9 mouse cellular contexts compared by ENCODE assay signal in the genomic region with DNA sequence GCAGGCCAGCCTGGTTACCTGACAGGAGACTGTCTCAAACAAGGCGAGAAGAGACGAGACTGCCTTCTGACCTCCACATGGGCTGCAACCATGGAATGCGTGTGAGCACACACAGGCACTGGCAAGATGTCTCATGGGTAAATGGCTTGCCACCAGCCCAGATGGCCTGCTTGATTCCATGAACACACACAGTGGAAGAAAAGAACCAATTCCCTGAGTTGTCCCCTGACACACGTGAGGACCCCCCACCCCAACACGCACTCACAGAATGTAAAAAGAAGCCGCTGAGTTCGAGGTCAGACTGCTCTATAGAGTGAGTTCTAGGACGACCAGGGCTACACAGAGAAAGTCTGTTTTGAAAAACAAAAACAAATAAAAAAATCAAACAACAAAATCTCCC. TPM values are rescaled to one million over a fixed set of nuclear protein-coding genes. Genes with fewer than 3 reads are reported as not detected.
DNase-seq lines count a peak whose midpoint lies in the region; ATAC-seq lines count a peak whose summit lies in the region.
"Had no signal": no experiment of that assay in that cellular context is flagged by ENCODE, and none has a peak within 500 bp of the region (broad histone marks: within the 10 kb centered on the region; RNA-seq: fewer than 3 reads in every experiment).

A gene (minus strand): TSS at position 101 of the 400 bp plus-strand sequence.

- no peaks in the 10 kb centered on the region for H3K36me3 ChIP-seq in kidney, embryonic 14.5 days (ENCODE audit: control insufficient read depth, insufficient read depth, low read length)
- no peaks in the 10 kb centered on the region for H3K36me3 ChIP-seq in embryonic facial prominence, embryonic 12.5 days
- no peaks in the 10 kb centered on the region for H3K36me3 ChIP-seq in intestine, embryonic 14.5 days (ENCODE audit: control insufficient read depth, insufficient read depth, low read length)
- H3K36me3 ChIP-seq in midbrain, embryonic 12.5 days, result no peaks in the 10 kb centered on the region

- no peak for ATAC-seq in kidney, embryonic 14.5 days (ENCODE audit: low FRiP score, low TSS enrichment)
- no peak for ATAC-seq in embryonic facial prominence, embryonic 12.5 days (ENCODE audit: insufficient number of reproducible peaks, insufficient read depth, low FRiP score, low TSS enrichment)
- no peak for ATAC-seq in intestine, embryonic 14.5 days (replicated peaks; ENCODE audit: low FRiP score, low TSS enrichment, low read depth)
- ATAC-seq in midbrain, embryonic 12.5 days (ENCODE audit: low FRiP score, low read depth), result no peak

- peaks cover 50% of the 10 kb centered on the region for H3K27me3 ChIP-seq in kidney, embryonic 14.5 days (ENCODE audit: control insufficient read depth, insufficient read depth, low read length)
- H3K27me3 ChIP-seq in embryonic facial prominence, embryonic 12.5 days, result peaks cover 52% of the 10 kb centered on the region
- peaks cover 53% of the 10 kb centered on the region for H3K27me3 ChIP-seq in intestine, embryonic 14.5 days (replicated peaks; ENCODE audit: control insufficient read depth, insufficient read depth, low read length)
- peaks cover 64% of the 10 kb centered on the region for H3K27me3 ChIP-seq in midbrain, embryonic 12.5 days

- H3K9ac ChIP-seq in kidney, embryonic 14.5 days (ENCODE audit: low read depth, low read length), result peak within 1 kb of the TSS; percentile 4; the same call in 1 of the 2 replicates
- H3K9ac ChIP-seq in embryonic facial prominence, embryonic 12.5 days, result no peak within 1 kb of the TSS
- no peak within 1 kb of the TSS for H3K9ac ChIP-seq in intestine, embryonic 14.5 days (ENCODE audit: low read length)
- no peak within 1 kb of the TSS; the same call in 1 of the 2 replicates for H3K9ac ChIP-seq in midbrain, embryonic 12.5 days (replicated peaks)

- no peak within 1 kb of the TSS for H3K27ac ChIP-seq in kidney, embryonic 14.5 days (ENCODE audit: low read depth, low read length)
- no peak within 1 kb of the TSS for H3K27ac ChIP-seq in embryonic facial prominence, embryonic 12.5 days
- H3K27ac ChIP-seq in intestine, embryonic 14.5 days (ENCODE audit: low read depth), result no peak within 1 kb of the TSS
- no peak within 1 kb of the TSS for H3K27ac ChIP-seq in midbrain, embryonic 12.5 days (replicated peaks)

- WGBS in kidney, embryonic 14.5 days, result 84% methylated on average over 8 of the region's 8 CpGs
- WGBS in embryonic facial prominence, embryonic 12.5 days, result 85% methylated on average over 8 of the region's 8 CpGs
- 85% methylated on average over 8 of the region's 8 CpGs for WGBS in intestine, embryonic 14.5 days
- WGBS in midbrain, embryonic 12.5 days, result 90% methylated on average over 8 of the region's 8 CpGs

- H3K4me3 ChIP-seq in kidney, embryonic 14.5 days (ENCODE audit: low read length), result peak within 1 kb of the TSS; percentile 36
- peak within 1 kb of the TSS; percentile 31 for H3K4me3 ChIP-seq in embryonic facial prominence, embryonic 12.5 days
- peak within 1 kb of the TSS; percentile 32 for H3K4me3 ChIP-seq in intestine, embryonic 14.5 days (ENCODE audit: low read depth, low read length)
- H3K4me3 ChIP-seq in midbrain, embryonic 12.5 days, result peak within 1 kb of the TSS; percentile 37

- peak within 1 kb of the TSS; percentile 57 for H3K4me2 ChIP-seq in kidney, embryonic 14.5 days (replicated peaks; ENCODE audit: low read depth, low read length)
- H3K4me2 ChIP-seq in embryonic facial prominence, embryonic 12.5 days (replicated peaks), result peak within 1 kb of the TSS; percentile 50
- H3K4me2 ChIP-seq in intestine, embryonic 14.5 days (ENCODE audit: low read length), result peak within 1 kb of the TSS; percentile 50
- H3K4me2 ChIP-seq in midbrain, embryonic 12.5 days (replicated peaks), result peak within 1 kb of the TSS; percentile 50

- H3K9me3 ChIP-seq in kidney, embryonic 14.5 days (ENCODE audit: control insufficient read depth, low read length), result no peaks in the 10 kb centered on the region
- H3K9me3 ChIP-seq in embryonic facial prominence, embryonic 12.5 days, result no peaks in the 10 kb centered on the region
- no peaks in the 10 kb centered on the region for H3K9me3 ChIP-seq in intestine, embryonic 14.5 days (ENCODE audit: control insufficient read depth, low read length)
- H3K9me3 ChIP-seq in midbrain, embryonic 12.5 days, result no peaks in the 10 kb centered on the region

- DNase-seq in kidney, postnatal 10 days, result no peak
- DNase-seq in intestine, embryonic 14.5 days (ENCODE audit: low spot score), result no peak
- DNase-seq in thymus, adult 18-20 months, result no peak
- no peak for DNase-seq in MN1 (ENCODE audit: low spot score)
- DNase-seq in cerebellum, adult 8-10 months, result no peak

- peaks cover 16% of the 10 kb centered on the region; the same call in 1 of the 2 replicates for H3K4me1 ChIP-seq in kidney, embryonic 14.5 days (ENCODE audit: control insufficient read depth, insufficient read depth, low read length)
- peaks cover 13% of the 10 kb centered on the region for H3K4me1 ChIP-seq in embryonic facial prominence, embryonic 12.5 days
- peaks cover 11% of the 10 kb centered on the region; the same call in 1 of the 2 replicates for H3K4me1 ChIP-seq in intestine, embryonic 14.5 days (replicated peaks; ENCODE audit: control insufficient read depth, insufficient read depth, low read length)
- H3K4me1 ChIP-seq in midbrain, embryonic 12.5 days, result peaks cover 15% of the 10 kb centered on the region

RNA-seq across cellular contexts. Expression of the gene that starts here (rescaled TPM):
- polyA plus RNA-seq in kidney, embryonic 14.5 days (2014; fragmentation: Nextera tagmentation; extraction: Ambion mirVana), result 0.13 TPM in 1 of 2 replicates, not detected in the other
- polyA plus RNA-seq in embryonic facial prominence, embryonic 12.5 days (2016; fragmentation: Nextera tagmentation; extraction: Ambion mirVana), result 0.72 and 0.85 TPM in 2 replicates
- polyA plus RNA-seq in intestine, embryonic 14.5 days (2014; fragmentation: Nextera tagmentation; extraction: Ambion mirVana), result 0.07 and 0.15 TPM in 2 replicates
- polyA plus RNA-seq in midbrain, embryonic 12.5 days (2016; fragmentation: Nextera tagmentation; extraction: Ambion mirVana), result 0.93 and 1.2 TPM in 2 replicates
- polyA plus RNA-seq: gonadal fat pad, adult 2 months had no signal
